Mouse (Mus musculus) heart, embryonic 13.5 days (tissue): Measurements from ENCODE around the gene Ppp1r9b. TPM values are rescaled to one million over a fixed set of nuclear protein-coding genes. Genes with fewer than 3 reads are reported as not detected.

Experiments
- ATAC-seq: fragments of 200-750 bp; cut with Nextera tagmentation; 2 replicates; pipeline ENCODE4 v1.8.0; 2017; ENCODE audit warnings: moderate TSS enrichment; ENCODE audit not compliant: insufficient number of reproducible peaks, low FRiP score, low TSS enrichment; ENCODE audit errors: extremely low read depth
- H3K27ac ChIP-seq: fragments of 300-500 bp; sonication (generic); replicated peaks from 2 replicates; pipeline ENCODE4 v1.5.1; 2015; ENCODE audit warnings: moderate library complexity, mild to moderate bottlenecking, inconsistent platforms
- H3K27me3 ChIP-seq: fragments of 300-500 bp; sonication (generic); replicated peaks from 2 replicates; pipeline ENCODE4 v1.6.1; 2015; ENCODE audit warnings: mild to moderate bottlenecking, inconsistent platforms
- H3K36me3 ChIP-seq: fragments of 300-500 bp; sonication (generic); 2 replicates; pipeline ENCODE4 v1.6.1; 2015; ENCODE audit warnings: mild to moderate bottlenecking, inconsistent platforms
- H3K4me1 ChIP-seq: fragments of 300-500 bp; sonication (generic); 2 replicates; pipeline ENCODE4 v1.6.1; 2015; ENCODE audit warnings: inconsistent platforms
- H3K4me2 ChIP-seq: fragments of 300-500 bp; sonication (generic); 2 replicates; pipeline ENCODE4 v1.6.1; 2015; ENCODE audit warnings: inconsistent platforms, mild to moderate bottlenecking, moderate library complexity
- H3K4me3 ChIP-seq: fragments of 300-500 bp; sonication (generic); 2 replicates; pipeline ENCODE4 v1.5.1; 2015; ENCODE audit warnings: moderate library complexity, mild to moderate bottlenecking, inconsistent platforms
- H3K9ac ChIP-seq: fragments of 300-500 bp; sonication (generic); 2 replicates; pipeline ENCODE4 v1.6.1; 2015; ENCODE audit warnings: inconsistent platforms, mild to moderate bottlenecking, moderate library complexity
- H3K9me3 ChIP-seq: fragments of 300-500 bp; sonication (generic); 2 replicates; pipeline ENCODE4 v1.6.1; 2016; ENCODE audit warnings: inconsistent platforms
- WGBS: fragments of 180-500 bp; shearing (Covaris S2); methylation state at CpG from one replicate; pipeline ENCODE4 v1.1.7; 2015; ENCODE audit warnings: mixed read lengths; 5-methylcytosine and 5-hydroxymethylcytosine counted together
- polyA plus RNA-seq: library from polyadenylated mRNA; unstranded; fragments of >200 nt; fragmentation: Nextera tagmentation; extraction: Ambion mirVana; gene quantifications from 2 replicates; pipeline ENCODE4 v1.2.1, GENCODE M21; 2015

Gene Ppp1r9b
- polyA plus RNA-seq, 1 experiment from 2014 or later: 6.8 TPM

GRCm38 (mm10) chr11:95038156-95038817 is 47.5 kb downstream of the Ppp1r9b start:
- Histone ChIP-seq H3K4me2 (no peak overlapping the region), H3K4me1 (peaks cover 37% of the 10 kb centered on the region), H3K9ac (no peak overlapping the region), H3K27ac (no peak overlapping the region), H3K36me3 (peaks cover 50% of the 10 kb centered on the region), H3K9me3 (no peaks in the 10 kb centered on the region), H3K4me3 (no peak overlapping the region), H3K27me3 (peaks cover 19% of the 10 kb centered on the region)
- no peak for ATAC-seq
- 77% methylated on average over 14 of the region's 14 CpGs for WGBS

GRCm38 (mm10) chr11:95038818-95039655 is 48.2 kb downstream of the Ppp1r9b start:
- H3K4me1 ChIP-seq: peaks cover 29% of the 10 kb centered on the region
- peaks cover 14% of the 10 kb centered on the region for H3K27me3 ChIP-seq
- H3K9me3 ChIP-seq: no peaks in the 10 kb centered on the region
- ATAC-seq: no peak
- H3K4me2 ChIP-seq: no peak overlapping the region; the same call in 1 of the 2 replicates
- WGBS: 81% methylated on average over 13 of the region's 13 CpGs
- peaks cover 50% of the 10 kb centered on the region for H3K36me3 ChIP-seq
- no peak overlapping the region; the same call in 1 of the 2 replicates for H3K9ac ChIP-seq
- H3K27ac ChIP-seq: no peak overlapping the region
- H3K4me3 ChIP-seq: peak overlapping the region; percentile 73; the same call in 1 of the 2 replicates

GRCm38 (mm10) chr11:95039766-95040165 is 48.9 kb downstream of the Ppp1r9b start:
- WGBS: 81% methylated on average over 4 of the region's 4 CpGs
- Histone ChIP-seq H3K9ac (peak overlapping the region; percentile 90), H3K4me1 (peaks cover 22% of the 10 kb centered on the region), H3K4me2 (peak overlapping the region; percentile 74), H3K36me3 (peaks cover 53% of the 10 kb centered on the region), H3K4me3 (peak overlapping the region; percentile 73), H3K9me3 (no peaks in the 10 kb centered on the region), H3K27ac (peak overlapping the region; percentile 84), H3K27me3 (peaks cover 10% of the 10 kb centered on the region; the same call in 1 of the 2 replicates)
- no peak for ATAC-seq

GRCm38 (mm10) chr11:95040491-95041138 is 49.8 kb downstream of the Ppp1r9b start:
- peak overlapping the region; percentile 73 for H3K4me3 ChIP-seq
- peaks cover 9% of the 10 kb centered on the region; the same call in 1 of the 2 replicates for H3K27me3 ChIP-seq
- WGBS: 1% methylated on average over 20 of the region's 20 CpGs
- ATAC-seq: peak; percentile 43
- H3K9me3 ChIP-seq: no peaks in the 10 kb centered on the region
- H3K4me2 ChIP-seq: peak overlapping the region; percentile 74
- peak overlapping the region; percentile 84 for H3K27ac ChIP-seq
- H3K36me3 ChIP-seq: peaks cover 53% of the 10 kb centered on the region
- peak overlapping the region; percentile 90 for H3K9ac ChIP-seq
- peaks cover 19% of the 10 kb centered on the region for H3K4me1 ChIP-seq

- WGBS: under 1% methylated on average over 38 of the region's 41 CpGs
- Histone ChIP-seq H3K27me3 (peaks cover 9% of the 10 kb centered on the region; the same call in 1 of the 2 replicates), H3K9ac (peak within 1 kb of the TSS; percentile 90), H3K36me3 (peaks cover 52% of the 10 kb centered on the region), H3K4me2 (peak within 1 kb of the TSS; percentile 74), H3K4me3 (peak within 1 kb of the TSS; percentile 73), H3K27ac (peak within 1 kb of the TSS; percentile 84), H3K4me1 (peaks cover 19% of the 10 kb centered on the region), H3K9me3 (no peaks in the 10 kb centered on the region)
- peak; percentile 94 for ATAC-seq
These were observed 50.3 kb downstream of the Ppp1r9b start, which contains the start of gene Pdk2 for GRCm38 (mm10) chr11:95041139-95041609. Gene Pdk2, minus strand, starts transcription at chr11:95041354.

- Histone ChIP-seq H3K9ac (peak overlapping the region; percentile 70), H3K27me3 (peaks cover 9% of the 10 kb centered on the region; the same call in 1 of the 2 replicates), H3K4me2 (peak overlapping the region; percentile 74), H3K4me3 (peak overlapping the region; percentile 73), H3K27ac (peak overlapping the region; percentile 65), H3K9me3 (no peaks in the 10 kb centered on the region), H3K4me1 (peaks cover 19% of the 10 kb centered on the region), H3K36me3 (peaks cover 43% of the 10 kb centered on the region)
- under 1% methylated on average over 11 of the region's 11 CpGs for WGBS
- no peak; the same call in 1 of the 2 replicates for ATAC-seq
These were observed 51.3 kb downstream of the Ppp1r9b start for GRCm38 (mm10) chr11:95042096-95042495.

- Histone ChIP-seq H3K27ac (no peak overlapping the region), H3K9me3 (no peaks in the 10 kb centered on the region), H3K4me1 (peaks cover 19% of the 10 kb centered on the region), H3K27me3 (peaks cover 9% of the 10 kb centered on the region; the same call in 1 of the 2 replicates), H3K4me2 (no peak overlapping the region), H3K9ac (no peak overlapping the region), H3K4me3 (no peak overlapping the region), H3K36me3 (peaks cover 34% of the 10 kb centered on the region)
- 80% methylated on average over 4 of the region's 4 CpGs for WGBS
- ATAC-seq: no peak
These were observed 52.2 kb downstream of the Ppp1r9b start for GRCm38 (mm10) chr11:95043060-95043459.

- WGBS: 52% methylated on average over 7 of the region's 7 CpGs
- Histone ChIP-seq H3K4me1 (peaks cover 19% of the 10 kb centered on the region), H3K27ac (no peak overlapping the region), H3K4me2 (no peak overlapping the region), H3K36me3 (peaks cover 28% of the 10 kb centered on the region), H3K4me3 (no peak overlapping the region), H3K27me3 (peaks cover 9% of the 10 kb centered on the region; the same call in 1 of the 2 replicates), H3K9me3 (no peaks in the 10 kb centered on the region), H3K9ac (no peak overlapping the region)
- no peak for ATAC-seq
These were observed 52.8 kb downstream of the Ppp1r9b start for GRCm38 (mm10) chr11:95043608-95044007.

- Histone ChIP-seq H3K27me3 (peaks cover 9% of the 10 kb centered on the region; the same call in 1 of the 2 replicates), H3K4me2 (no peak overlapping the region), H3K9ac (no peak overlapping the region), H3K27ac (no peak overlapping the region), H3K9me3 (no peaks in the 10 kb centered on the region), H3K4me3 (no peak overlapping the region), H3K36me3 (peaks cover 24% of the 10 kb centered on the region), H3K4me1 (peaks cover 19% of the 10 kb centered on the region)
- no peak for ATAC-seq
- 54% methylated on average over 13 of the region's 13 CpGs for WGBS
These were observed 53.5 kb downstream of the Ppp1r9b start for GRCm38 (mm10) chr11:95044185-95044870.

GRCm38 (mm10) chr11:95046980-95047680 is 56.3 kb downstream of the Ppp1r9b start:
- Histone ChIP-seq H3K4me2 (no peak overlapping the region), H3K27me3 (peaks cover 9% of the 10 kb centered on the region; the same call in 1 of the 2 replicates), H3K27ac (no peak overlapping the region), H3K9ac (no peak overlapping the region), H3K9me3 (no peaks in the 10 kb centered on the region), H3K4me1 (no peaks in the 10 kb centered on the region), H3K36me3 (peaks cover 45% of the 10 kb centered on the region), H3K4me3 (no peak overlapping the region)
- 48% methylated on average over 9 of the region's 9 CpGs for WGBS
- no peak for ATAC-seq
